Mouse (Mus musculus) midbrain, embryonic 13.5 days (tissue): ENCODE measurements around the gene Lrrc3c. TPM values are rescaled to one million over a fixed set of nuclear protein-coding genes. Genes with fewer than 3 reads are reported as not detected.

Experiments
- ATAC-seq: fragments of 200-750 bp; cut with Nextera tagmentation; 2 replicates; pipeline ENCODE4 v1.8.0; 2017; ENCODE audit warnings: mild to moderate bottlenecking, moderate TSS enrichment, moderate library complexity
- H3K27ac ChIP-seq: fragments of 300-500 bp; sonication (generic); 2 replicates; pipeline ENCODE4 v1.5.1; 2015; ENCODE audit warnings: inconsistent platforms, mild to moderate bottlenecking, moderate library complexity
- H3K27me3 ChIP-seq: fragments of 300-500 bp; sonication (generic); 2 replicates; pipeline ENCODE4 v1.6.1; 2015; ENCODE audit warnings: mild to moderate bottlenecking, inconsistent platforms
- H3K36me3 ChIP-seq: fragments of 300-500 bp; sonication (generic); 2 replicates; pipeline ENCODE4 v1.6.1; 2015; ENCODE audit warnings: mild to moderate bottlenecking, inconsistent platforms
- H3K4me1 ChIP-seq: fragments of 300-500 bp; sonication (generic); replicated peaks from 2 replicates; pipeline ENCODE4 v1.6.1; 2015; ENCODE audit warnings: inconsistent platforms
- H3K4me2 ChIP-seq: fragments of 300-500 bp; sonication (generic); replicated peaks from 2 replicates; pipeline ENCODE4 v1.6.1; 2015; ENCODE audit warnings: moderate library complexity, mild to moderate bottlenecking, inconsistent platforms
- H3K4me3 ChIP-seq: fragments of 300-500 bp; sonication (generic); replicated peaks from 2 replicates; pipeline ENCODE4 v1.5.1; 2015; ENCODE audit warnings: mild to moderate bottlenecking, inconsistent platforms
- H3K9ac ChIP-seq: fragments of 300-500 bp; sonication (generic); replicated peaks from 2 replicates; pipeline ENCODE4 v1.6.1; 2015; ENCODE audit warnings: mild to moderate bottlenecking, inconsistent platforms
- H3K9me3 ChIP-seq: fragments of 300-500 bp; sonication (generic); 2 replicates; pipeline ENCODE4 v1.6.1; 2016; ENCODE audit warnings: mild to moderate bottlenecking, inconsistent platforms
- WGBS: fragments of 180-500 bp; shearing (Covaris S2); methylation state at CpG from one replicate; pipeline ENCODE4 v1.1.7; 2015; 5-methylcytosine and 5-hydroxymethylcytosine counted together
- polyA plus RNA-seq: library from polyadenylated mRNA; unstranded; fragments of >200 nt; fragmentation: Nextera tagmentation; extraction: Ambion mirVana; gene quantifications from 2 replicates; pipeline ENCODE4 v1.2.1, GENCODE M21; 2015

Lrrc3c gene
- polyA plus RNA-seq, 1 experiment from 2014 or later, result not detected

DNA sequence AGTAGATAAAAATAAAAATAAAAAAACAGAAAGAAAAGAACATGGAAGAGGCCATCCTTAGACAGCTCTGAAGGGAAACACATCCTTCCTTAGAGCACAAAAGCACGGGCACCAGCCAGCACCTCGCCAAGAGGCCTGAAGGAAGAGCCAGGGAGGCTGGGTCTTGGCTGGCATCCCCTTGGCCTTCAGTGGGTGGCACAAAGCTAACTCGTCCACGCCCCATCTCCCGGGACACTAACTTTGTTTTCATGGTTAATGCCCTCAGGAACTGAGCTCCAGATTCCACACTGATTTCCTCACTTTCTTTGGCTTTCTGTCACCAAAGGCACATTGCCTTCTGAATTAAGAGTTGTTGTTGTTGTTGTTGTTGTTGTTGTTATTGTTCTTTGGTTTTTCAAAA lies 20.3 kb upstream of the Lrrc3c start:
- H3K9me3 ChIP-seq, result no peaks in the 10 kb centered on the region
- no peak overlapping the region for H3K4me3 ChIP-seq
- no peak overlapping the region for H3K27ac ChIP-seq
- 90% methylated on average over 5 of the region's 5 CpGs for WGBS
- no peak overlapping the region for H3K9ac ChIP-seq
- no peak for ATAC-seq
- H3K4me1 ChIP-seq, result no peaks in the 10 kb centered on the region
- H3K4me2 ChIP-seq, result no peak overlapping the region
- no peaks in the 10 kb centered on the region for H3K27me3 ChIP-seq
- H3K36me3 ChIP-seq, result peaks cover 26% of the 10 kb centered on the region

DNA sequence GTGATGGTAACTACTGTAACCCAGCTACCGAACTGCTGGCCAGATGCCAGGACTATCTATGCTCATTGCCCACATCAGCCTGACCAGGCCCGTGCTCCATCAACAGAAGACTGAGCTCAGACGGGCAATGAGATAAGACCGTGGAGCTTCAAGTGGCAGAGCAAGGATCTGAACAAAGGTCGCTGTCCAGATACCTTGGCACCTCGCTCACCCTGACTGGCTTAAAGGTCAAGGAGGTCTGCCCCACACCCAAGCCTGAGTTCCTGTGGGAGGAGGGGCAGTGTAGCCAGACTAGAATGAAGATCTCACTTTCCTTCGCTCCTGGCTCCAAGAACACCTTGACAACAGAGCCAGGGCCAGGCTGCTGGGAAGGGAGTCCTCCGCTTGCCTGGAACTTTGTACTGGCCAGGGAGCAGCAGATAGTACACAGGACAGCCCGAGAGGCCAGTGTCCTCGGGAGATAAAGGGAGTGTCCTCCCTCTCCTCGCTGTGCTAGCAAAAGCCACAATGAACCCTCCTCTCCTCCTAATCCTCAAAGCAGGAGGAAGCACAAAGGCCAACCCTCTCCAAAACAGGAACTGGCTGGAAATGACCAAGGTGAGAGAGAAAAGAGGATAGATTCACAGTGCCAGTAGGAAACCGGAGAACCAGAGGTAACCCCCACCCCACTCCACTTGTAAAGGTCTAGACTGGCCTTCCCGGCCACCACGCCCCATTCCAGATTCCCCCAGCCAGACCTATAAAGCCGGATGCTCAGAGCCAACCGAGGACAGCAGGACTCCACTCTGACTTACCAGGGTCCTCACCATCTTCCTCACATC lies 17.6 kb upstream of the Lrrc3c start:
- Histone ChIP-seq H3K27me3 (no peaks in the 10 kb centered on the region), H3K9me3 (no peaks in the 10 kb centered on the region), H3K27ac (no peak overlapping the region), H3K4me1 (peaks cover 12% of the 10 kb centered on the region), H3K9ac (no peak overlapping the region), H3K4me3 (no peak overlapping the region), H3K36me3 (peaks cover 35% of the 10 kb centered on the region), H3K4me2 (no peak overlapping the region)
- WGBS, result 66% methylated on average over 16 of the region's 16 CpGs
- ATAC-seq, result no peak

DNA sequence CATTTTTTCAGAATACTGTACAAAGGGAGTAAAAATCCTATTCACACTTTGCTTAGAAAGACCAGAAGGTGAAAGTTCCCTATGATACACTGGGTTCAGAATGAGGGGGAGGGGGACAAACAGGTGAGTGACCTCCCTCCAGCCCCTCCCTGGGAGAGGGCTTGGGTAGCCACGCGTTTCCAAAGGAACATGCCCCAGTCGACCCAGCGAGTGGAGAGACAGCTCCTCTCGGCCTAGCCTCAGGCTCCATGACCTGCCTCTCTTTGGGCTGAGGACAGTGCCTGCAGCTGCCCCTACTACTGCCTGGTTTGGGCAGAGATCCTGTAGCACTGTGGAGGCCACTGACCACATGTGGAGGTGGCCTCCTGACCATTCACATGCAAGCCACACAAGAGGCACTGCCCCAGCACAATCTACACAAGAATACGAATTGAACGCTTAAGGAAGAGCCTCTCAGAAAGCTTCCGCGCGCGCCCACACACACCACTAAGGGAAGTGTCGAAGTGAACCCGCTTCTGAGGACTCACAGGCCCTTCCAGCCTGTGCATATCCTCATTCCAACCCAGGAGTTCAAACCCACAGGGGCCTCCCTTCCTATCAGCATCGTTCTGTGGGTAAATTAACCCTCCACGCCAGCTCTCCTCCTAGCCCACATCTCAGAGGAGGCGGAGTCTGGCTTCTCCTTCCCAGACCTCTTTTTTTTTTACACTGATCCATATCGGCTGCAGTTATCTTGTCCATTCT lies 16.6 kb upstream of the Lrrc3c start:
- WGBS, result 65% methylated on average over 17 of the region's 17 CpGs
- Histone ChIP-seq H3K27ac (no peak overlapping the region), H3K9ac (no peak overlapping the region), H3K4me2 (no peak overlapping the region), H3K36me3 (peaks cover 35% of the 10 kb centered on the region), H3K27me3 (no peaks in the 10 kb centered on the region), H3K4me1 (peaks cover 21% of the 10 kb centered on the region), H3K4me3 (no peak overlapping the region), H3K9me3 (no peaks in the 10 kb centered on the region)
- no peak for ATAC-seq

DNA sequence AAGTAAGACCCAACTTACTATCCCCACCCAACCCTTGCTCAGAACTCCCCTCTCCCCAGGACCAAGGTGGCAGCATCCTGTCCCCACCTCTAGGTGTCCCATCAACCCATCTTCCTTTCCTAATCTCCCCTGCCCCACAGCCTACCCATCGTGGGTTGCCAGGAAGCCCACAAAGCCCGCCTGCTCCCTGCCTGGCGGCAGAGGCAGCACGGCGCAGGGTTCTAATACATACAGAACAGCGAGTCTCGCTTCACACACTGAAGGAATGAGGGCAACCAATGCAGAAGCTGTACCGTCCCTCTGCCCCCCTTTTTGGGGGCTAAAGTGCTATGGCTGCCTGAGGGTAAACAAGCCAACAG lies 16.1 kb upstream of the Lrrc3c start:
- Histone ChIP-seq H3K9me3 (no peaks in the 10 kb centered on the region), H3K4me3 (no peak overlapping the region), H3K4me2 (no peak overlapping the region), H3K4me1 (peaks cover 22% of the 10 kb centered on the region), H3K9ac (no peak overlapping the region), H3K27ac (no peak overlapping the region), H3K27me3 (no peaks in the 10 kb centered on the region), H3K36me3 (peaks cover 35% of the 10 kb centered on the region)
- no peak for ATAC-seq
- WGBS, result 75% methylated on average over 8 of the region's 8 CpGs

DNA sequence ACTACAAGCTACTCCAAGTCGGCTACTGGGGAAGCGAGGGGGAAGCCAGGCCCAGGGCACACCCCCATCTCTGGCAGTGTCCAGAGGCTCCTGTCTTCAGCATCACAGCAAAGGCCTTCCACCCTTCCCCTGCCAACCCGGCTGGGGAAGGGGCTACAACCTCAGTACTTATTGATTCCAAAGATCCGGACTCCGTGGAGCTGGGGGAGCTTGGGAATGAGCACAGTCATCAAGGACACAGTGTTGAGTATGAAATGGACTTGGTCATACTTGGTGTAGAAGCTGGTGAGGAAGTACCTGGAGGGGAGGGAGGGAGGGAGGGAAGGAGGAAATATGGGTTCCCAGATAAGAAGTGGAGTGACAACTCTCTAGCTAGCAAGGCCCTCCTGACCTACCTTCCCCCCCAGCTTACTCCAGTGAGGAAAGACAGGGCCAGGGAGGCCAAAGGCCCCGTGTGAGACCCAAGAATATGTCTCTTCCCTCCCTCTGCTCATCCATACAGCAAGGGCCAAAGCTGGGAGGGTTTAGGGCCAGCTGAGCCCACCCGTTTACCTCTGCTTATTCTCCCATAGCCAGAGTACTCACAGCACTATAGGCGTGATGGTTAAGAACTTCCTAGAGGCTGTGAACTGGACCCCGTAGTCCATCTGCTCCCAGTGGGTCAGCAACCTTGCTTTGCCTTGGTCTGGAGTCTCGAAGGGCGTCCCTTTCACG lies 15.4 kb upstream of the Lrrc3c start:
- no peak for ATAC-seq
- Histone ChIP-seq H3K27me3 (no peaks in the 10 kb centered on the region), H3K4me1 (peaks cover 27% of the 10 kb centered on the region), H3K9me3 (no peaks in the 10 kb centered on the region), H3K27ac (no peak overlapping the region), H3K9ac (no peak overlapping the region), H3K36me3 (peaks cover 35% of the 10 kb centered on the region), H3K4me2 (no peak overlapping the region), H3K4me3 (no peak overlapping the region)
- WGBS, result 92% methylated on average over 12 of the region's 12 CpGs

DNA sequence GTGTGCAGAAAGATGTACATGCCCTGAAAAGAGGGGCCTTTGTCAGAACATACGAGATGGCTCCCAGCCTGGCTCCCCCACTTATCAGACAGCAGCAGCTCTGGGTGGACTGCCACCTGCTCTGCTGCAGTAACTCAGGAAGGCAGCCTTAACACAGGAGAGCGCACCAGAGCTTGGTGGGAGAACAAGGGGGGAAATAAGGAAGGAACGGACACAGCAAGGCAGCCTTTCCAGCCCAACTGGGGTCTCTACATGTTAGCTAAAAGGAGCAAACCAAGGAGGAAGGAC lies 14.9 kb upstream of the Lrrc3c start:
- Histone ChIP-seq H3K27ac (no peak overlapping the region), H3K36me3 (peaks cover 35% of the 10 kb centered on the region), H3K4me2 (no peak overlapping the region), H3K27me3 (no peaks in the 10 kb centered on the region), H3K9me3 (no peaks in the 10 kb centered on the region), H3K9ac (no peak overlapping the region), H3K4me3 (no peak overlapping the region), H3K4me1 (peaks cover 32% of the 10 kb centered on the region)
- ATAC-seq, result no peak
- WGBS, result 86% methylated on average over 3 of the region's 3 CpGs

DNA sequence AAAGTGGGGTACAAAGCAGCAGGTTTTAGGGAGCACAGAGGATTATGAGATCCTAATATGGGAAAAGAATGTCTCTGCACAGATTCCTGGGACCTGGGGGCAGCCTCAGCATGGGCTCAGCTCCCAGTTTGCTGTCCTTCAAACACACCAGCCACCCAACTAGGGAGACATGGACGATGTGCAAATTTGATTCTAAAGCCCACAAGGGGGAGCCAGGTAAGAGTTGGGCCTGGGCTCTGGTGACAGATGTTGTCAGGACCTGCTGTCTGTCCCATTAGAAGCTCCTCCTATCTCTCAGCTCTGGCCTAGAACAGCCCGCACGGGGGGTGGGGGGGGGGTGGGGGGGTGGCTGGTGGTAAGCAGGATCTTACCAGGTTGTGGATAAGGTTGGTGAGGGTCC lies 14.5 kb upstream of the Lrrc3c start:
- H3K9me3 ChIP-seq, result no peaks in the 10 kb centered on the region
- WGBS, result 65% methylated on average over 3 of the region's 3 CpGs
- peaks cover 35% of the 10 kb centered on the region for H3K4me1 ChIP-seq
- no peak overlapping the region for H3K27ac ChIP-seq
- H3K9ac ChIP-seq, result no peak overlapping the region
- peaks cover 35% of the 10 kb centered on the region for H3K36me3 ChIP-seq
- ATAC-seq, result no peak
- H3K27me3 ChIP-seq, result no peaks in the 10 kb centered on the region
- no peak overlapping the region for H3K4me3 ChIP-seq
- H3K4me2 ChIP-seq, result no peak overlapping the region

DNA sequence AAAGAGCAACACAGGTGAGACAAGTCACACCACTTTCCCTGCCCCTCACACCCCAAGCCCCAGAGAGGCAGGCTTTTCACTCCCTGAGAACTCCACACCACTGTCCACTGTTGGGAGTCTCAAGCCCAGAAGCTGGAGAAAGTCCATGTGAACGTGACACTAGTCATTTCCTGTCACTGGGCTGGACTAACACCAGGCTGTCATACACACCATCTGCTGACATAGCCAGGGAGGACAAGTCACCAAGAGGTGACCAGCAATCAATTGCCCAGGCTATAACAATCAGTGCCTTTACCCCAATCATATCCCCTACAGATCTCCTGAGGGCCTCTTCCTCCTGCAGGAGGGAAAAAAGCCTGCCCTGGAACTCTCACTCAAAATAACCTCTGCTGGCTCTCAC lies 13.9 kb upstream of the Lrrc3c start:
- H3K27ac ChIP-seq, result no peak overlapping the region
- no peak overlapping the region for H3K4me3 ChIP-seq
- no peak overlapping the region for H3K4me2 ChIP-seq
- 73% methylated on average over 1 of the region's 1 CpGs for WGBS
- no peaks in the 10 kb centered on the region for H3K27me3 ChIP-seq
- peaks cover 35% of the 10 kb centered on the region for H3K36me3 ChIP-seq
- 0 out of 2 replicates have a peak overlapping the region, but pooled peaks have one; percentile 6 for H3K9ac ChIP-seq
- no peaks in the 10 kb centered on the region for H3K9me3 ChIP-seq
- no peak for ATAC-seq
- peaks cover 35% of the 10 kb centered on the region for H3K4me1 ChIP-seq

DNA sequence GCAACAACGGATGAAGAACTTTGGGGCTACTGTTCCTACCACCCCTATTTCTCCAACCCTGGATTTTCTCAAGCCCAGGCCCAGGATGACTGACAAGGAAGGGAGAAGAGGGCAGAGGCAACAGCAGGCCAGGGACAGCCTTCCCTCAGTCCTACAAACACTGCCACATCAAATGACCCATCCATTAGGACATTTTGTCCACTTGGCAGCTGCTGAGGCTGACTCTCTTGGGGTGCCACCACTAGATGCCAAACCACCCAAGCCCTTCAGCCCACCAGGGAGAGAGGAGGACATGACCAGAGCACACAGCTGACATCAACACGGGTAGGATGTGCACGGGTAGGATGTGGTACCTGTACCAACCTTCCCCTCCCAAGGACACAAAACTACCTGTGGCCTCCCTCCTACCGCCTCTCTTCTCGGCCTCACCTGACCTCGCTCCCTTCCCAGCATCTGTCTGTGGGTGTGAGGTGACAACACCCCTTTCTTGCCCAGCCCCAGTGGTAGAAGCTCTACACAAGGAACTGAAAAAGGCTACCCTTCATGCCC lies 13.4 kb upstream of the Lrrc3c start:
- no peak overlapping the region for H3K4me2 ChIP-seq
- no peaks in the 10 kb centered on the region for H3K9me3 ChIP-seq
- no peak overlapping the region for H3K27ac ChIP-seq
- no peak for ATAC-seq
- no peak overlapping the region for H3K9ac ChIP-seq
- peaks cover 35% of the 10 kb centered on the region for H3K36me3 ChIP-seq
- WGBS, result 92% methylated on average over 6 of the region's 6 CpGs
- H3K27me3 ChIP-seq, result no peaks in the 10 kb centered on the region
- H3K4me1 ChIP-seq, result peaks cover 35% of the 10 kb centered on the region
- H3K4me3 ChIP-seq, result no peak overlapping the region

DNA sequence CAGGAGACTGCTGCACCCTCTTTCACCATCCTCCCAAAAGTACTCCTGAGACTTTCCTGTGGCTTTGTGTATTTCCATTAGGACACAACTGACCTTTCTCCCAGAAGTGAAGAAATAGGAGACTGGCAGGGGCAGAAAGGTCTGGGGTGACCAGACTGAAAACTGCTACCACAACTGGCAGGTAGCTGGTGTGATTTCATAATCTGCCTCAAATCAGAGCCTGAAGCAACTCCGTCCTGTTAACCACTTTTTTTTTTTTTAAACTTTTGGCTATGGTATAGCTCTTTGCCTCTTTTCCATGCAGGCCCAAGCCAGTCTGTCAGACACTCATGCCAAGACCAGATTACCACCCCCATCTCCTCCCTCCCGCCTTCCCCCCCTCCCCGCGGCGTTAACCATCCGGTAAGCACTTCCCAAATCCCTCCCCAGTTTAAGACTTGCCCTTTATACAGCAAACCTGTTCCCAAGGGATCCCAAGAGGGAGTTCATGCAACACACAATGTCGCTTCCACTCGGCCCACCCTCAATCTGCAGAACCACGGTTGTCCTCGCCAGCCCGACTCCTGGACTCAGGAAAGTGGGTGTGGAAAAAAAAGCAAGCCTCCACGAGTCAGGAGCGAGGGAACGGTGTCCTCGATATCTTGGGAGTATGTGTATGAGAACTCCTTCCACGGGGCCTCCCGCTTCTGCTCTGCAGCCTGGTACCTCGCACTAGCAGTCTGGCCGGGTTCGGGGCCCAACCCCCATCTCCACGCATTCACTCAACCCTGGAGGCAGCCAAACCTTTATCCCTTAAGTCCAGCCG lies 11.8 kb upstream of the Lrrc3c start:
- peak overlapping the region; percentile 95 for H3K9ac ChIP-seq
- peak overlapping the region; percentile 93 for H3K4me2 ChIP-seq
- H3K4me1 ChIP-seq, result peaks cover 35% of the 10 kb centered on the region
- H3K9me3 ChIP-seq, result no peaks in the 10 kb centered on the region
- 2% methylated on average over 22 of the region's 22 CpGs for WGBS
- H3K36me3 ChIP-seq, result peaks cover 24% of the 10 kb centered on the region
- H3K27ac ChIP-seq, result peak overlapping the region; percentile 90
- H3K27me3 ChIP-seq, result no peaks in the 10 kb centered on the region
- ATAC-seq, result peak; percentile 62
- H3K4me3 ChIP-seq, result peak overlapping the region; percentile 89

DNA sequence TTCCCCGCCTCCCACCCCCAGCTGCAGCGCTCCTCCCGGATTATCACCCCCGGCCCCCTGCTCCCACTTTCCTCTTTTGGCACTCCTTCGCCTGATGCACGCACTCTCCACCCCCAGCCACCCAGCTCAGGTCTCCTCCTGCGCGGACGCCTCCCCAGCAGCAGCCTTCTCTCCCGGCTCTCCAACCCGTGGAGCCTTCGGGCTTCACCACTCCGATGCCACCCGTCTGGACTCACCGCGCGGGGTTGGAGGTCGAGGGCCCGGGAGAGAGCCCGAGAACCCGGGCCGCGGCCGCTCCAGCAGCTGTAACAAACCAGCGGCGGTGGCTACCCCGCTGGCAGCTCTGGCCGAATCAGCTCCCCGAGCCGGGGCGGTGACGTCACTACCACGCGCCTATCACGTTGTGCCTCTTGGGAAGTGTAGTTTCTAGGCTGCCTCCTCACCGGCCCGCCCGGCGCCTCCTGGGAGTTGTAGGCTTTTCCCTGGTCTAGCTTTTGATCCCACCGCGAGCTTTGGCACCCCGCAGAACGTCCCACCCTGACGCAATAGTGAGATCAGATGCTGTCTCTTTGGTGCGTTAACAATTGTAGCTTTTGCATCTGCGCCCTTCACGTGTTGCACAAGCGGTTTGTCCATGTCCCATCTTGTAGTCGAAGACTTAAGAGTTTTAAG lies 11.1 kb upstream of the Lrrc3c start, which contains the start of gene Ormdl3:
TSS of gene Ormdl3 (minus strand) at position 477 of the 672 bp plus-strand sequence.
- Histone ChIP-seq H3K27ac (peak within 1 kb of the TSS; percentile 90), H3K27me3 (no peaks in the 10 kb centered on the region), H3K4me3 (peak within 1 kb of the TSS; percentile 89), H3K4me2 (peak within 1 kb of the TSS; percentile 93), H3K9me3 (no peaks in the 10 kb centered on the region), H3K36me3 (peaks cover 16% of the 10 kb centered on the region), H3K9ac (peak within 1 kb of the TSS; percentile 95), H3K4me1 (peaks cover 35% of the 10 kb centered on the region)
- WGBS, result under 1% methylated on average over 49 of the region's 49 CpGs
- ATAC-seq, result peak; percentile 96
